Mouse (Mus musculus): ENCODE data around the gene Tceanc.
A peak's percentile ranks its signal among the peaks of the same experiment; 100 is the strongest.

Tceanc gene

DNA sequence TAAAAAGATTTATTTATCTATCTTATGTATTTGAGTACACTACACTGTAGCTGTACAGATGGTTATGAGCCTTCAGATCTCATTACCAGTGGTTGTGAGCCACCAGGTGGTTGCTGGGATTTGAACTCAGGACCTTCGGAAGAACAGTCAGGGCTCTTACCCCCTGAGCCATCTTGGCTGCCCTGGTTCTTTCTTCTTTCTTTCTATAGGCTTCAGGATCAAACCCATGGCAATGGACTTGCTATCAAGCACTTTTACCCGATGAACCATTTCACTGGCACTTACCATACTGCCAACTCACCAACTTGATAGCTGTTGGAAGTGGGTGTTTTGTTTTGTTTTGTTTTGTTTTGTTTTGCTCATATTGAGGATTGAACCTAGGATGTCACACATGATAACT, 23.3 kb downstream of the Tceanc start:
- DNase-seq (ENCODE audit: low read depth, low spot score), result no peak

DNA sequence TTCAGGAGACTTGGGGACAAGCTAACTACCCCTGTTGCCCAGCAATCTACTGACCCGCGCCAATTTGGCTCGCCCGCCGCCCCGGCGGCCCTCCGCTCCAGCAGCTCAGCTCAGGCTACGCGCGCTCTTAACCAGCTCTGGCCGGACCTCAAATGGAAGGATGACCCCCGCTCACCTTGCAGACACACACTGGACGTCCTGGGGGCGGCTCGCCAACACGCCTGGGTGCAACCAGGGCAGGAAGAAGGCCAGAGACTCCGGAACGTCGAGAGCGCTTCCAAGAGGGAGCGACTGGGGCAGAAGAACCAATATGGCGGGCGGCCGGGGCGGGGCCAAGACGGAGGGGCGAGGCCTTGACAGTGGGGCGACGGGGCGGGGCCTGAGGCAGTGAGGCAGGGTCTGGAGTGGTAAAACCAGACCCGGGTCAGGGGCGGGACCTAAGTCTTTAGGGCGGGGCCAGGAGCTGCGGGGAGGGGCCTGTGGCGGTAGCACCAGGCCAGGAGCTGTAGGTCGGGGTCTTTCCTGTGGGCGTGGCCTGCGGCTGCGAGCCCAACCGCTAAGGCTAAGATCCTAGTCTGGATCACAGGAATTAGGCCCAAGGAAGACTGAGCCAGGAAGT, 38.9 kb downstream of the Tceanc start, which contains the start of gene Rab9:
TSS of gene Rab9 (minus strand) at position 503 of the 619 bp plus-strand sequence.
- peak; percentile 97 for DNase-seq (ENCODE audit: low read depth, low spot score)

DNA sequence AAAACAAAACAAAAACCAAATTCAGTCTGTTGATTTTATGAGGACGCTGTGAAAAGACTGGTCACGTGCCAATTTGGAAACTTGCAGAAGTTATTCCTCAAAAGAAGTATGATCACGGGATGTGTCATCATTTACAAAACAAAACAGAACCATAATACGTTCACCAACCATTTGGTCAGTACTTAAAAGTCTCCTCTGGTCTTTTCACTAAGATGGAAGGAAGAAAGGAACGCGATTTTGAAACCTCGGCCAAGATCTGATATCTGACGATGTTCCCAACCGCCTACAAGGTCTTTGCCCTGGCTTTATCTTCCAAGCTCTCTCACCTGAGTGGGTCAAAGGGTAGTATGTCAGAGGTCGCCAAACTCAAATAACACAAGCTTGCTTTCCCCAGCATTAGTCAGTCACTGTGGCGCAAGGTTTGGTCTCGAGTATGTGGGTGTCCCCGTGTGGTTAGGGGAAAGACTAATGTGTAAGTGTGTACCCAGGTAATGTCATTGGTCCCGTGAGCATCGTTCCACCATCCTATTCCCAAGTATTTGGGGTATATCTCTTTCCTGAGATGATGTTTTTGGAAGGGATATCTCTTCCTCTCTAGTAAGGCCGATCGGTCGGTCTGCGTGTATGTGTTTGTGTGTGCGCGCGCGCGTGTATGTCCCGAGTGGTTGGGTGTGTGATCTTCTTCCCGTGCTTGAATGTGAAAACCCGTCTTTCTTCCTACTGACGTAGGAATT, 39.6 kb downstream of the Tceanc start:
- peak; percentile 19 for DNase-seq (ENCODE audit: low read depth, low spot score)

- DNase-seq (ENCODE audit: low read depth, low spot score), result no peak
Observed at GRCm38 (mm10) chrX:166477393-166477792, 41.0 kb downstream of the Tceanc start.

DNA sequence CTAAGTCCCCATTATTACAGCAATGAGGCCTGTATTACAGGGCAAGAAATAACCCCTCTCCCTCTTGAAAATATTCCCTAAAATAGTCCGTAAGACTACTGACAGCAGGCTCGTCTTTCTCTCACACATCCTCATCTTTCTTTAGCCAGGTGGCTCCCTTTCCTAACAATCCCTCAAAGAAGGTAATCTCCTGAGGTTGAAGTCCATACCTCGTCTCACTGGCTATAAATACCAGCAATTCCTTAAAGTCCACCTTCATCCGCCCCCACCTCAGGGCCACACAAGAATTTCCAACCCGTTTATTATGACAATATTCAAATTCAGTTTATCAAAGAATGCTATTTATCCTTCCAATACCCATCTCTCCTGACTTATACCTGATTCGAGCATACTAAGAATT, 45.8 kb downstream of the Tceanc start:
- DNase-seq (ENCODE audit: low read depth, low spot score), result no peak

- DNase-seq (ENCODE audit: low read depth, low spot score), result no peak
Observed at GRCm38 (mm10) chrX:166468321-166468720, 50.0 kb downstream of the Tceanc start.

- no peak for DNase-seq (ENCODE audit: low read depth, low spot score)
Observed at GRCm38 (mm10) chrX:166455525-166455924, 62.8 kb downstream of the Tceanc start.

DNA sequence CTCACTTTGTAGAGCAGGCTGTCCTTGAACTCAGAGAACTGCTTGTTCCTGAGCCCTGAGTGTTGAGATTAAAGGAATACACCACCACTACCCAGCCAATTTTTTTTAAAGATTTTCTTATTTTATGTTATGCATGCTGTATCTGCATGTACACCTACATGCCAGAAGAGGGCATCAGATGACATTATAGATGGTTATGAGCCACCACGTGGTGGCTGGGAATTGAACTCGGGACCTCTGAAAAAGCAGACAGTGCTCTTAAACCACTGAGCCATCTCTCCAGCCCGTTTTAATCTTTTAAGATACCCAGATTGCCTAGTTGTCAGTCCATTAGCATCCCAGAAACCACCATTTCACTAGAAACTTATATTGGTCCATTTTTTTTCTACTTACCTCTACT, 64.0 kb downstream of the Tceanc start:
- DNase-seq (ENCODE audit: low read depth, low spot score), result no peak

DNA sequence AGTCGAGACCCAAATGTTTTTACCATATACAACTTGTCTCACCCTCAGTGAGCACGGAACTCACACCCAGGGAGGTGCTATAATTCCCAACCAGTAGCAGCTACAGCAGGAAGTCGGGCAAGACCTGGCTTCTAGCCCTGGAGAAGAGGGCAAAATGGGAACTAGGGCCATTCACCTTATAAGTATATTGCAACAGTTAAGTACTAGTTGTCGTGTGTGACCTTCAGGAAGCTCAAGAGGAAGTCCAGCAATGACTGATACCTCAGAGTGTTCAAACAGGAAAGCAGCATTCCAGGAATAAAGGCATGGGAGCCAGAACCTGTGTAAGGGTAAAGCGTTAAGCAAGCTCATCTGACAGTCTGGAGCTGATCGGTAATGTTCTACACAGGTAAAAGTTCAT, 64.8 kb downstream of the Tceanc start:
- DNase-seq (ENCODE audit: low read depth, low spot score), result no peak

All from ZHBTc4 (cell line).